Mouse (Mus musculus) ES-Bruce4 (cell line): Measurements from ENCODE around the gene G6pc. TPM values are rescaled to one million over a fixed set of nuclear protein-coding genes. Genes with fewer than 3 reads are reported as not detected.

Experiments used
- H3K27ac ChIP-seq: 2 replicates; pipeline ENCODE4 v1.5.1; 2012; ENCODE audit warnings: low read length, inconsistent platforms; ENCODE audit not compliant: insufficient read depth
- H3K27me3 ChIP-seq: 2 replicates; pipeline ENCODE4 v1.6.1; 2012; ENCODE audit warnings: mild to moderate bottlenecking, low read length, inconsistent platforms; ENCODE audit not compliant: control insufficient read depth, poor library complexity, insufficient read depth, severe bottlenecking
- H3K36me3 ChIP-seq: 2 replicates; pipeline ENCODE4 v1.6.1; 2012; ENCODE audit warnings: inconsistent platforms, mild to moderate bottlenecking, low read length, moderate library complexity; ENCODE audit not compliant: control insufficient read depth, poor library complexity, insufficient read depth, severe bottlenecking
- H3K4me1 ChIP-seq: one replicate; pipeline ENCODE4 v1.8.1; 2011; ENCODE audit warnings: low read length; ENCODE audit not compliant: control insufficient read depth, insufficient read depth
- H3K4me3 ChIP-seq: 2 replicates; pipeline ENCODE4 v1.5.1; 2011; ENCODE audit warnings: low read depth, mild to moderate bottlenecking, low read length
- H3K9ac ChIP-seq: 2 replicates; pipeline ENCODE4 v1.6.1; 2012; ENCODE audit warnings: low read depth, mild to moderate bottlenecking, inconsistent platforms; ENCODE audit not compliant: poor library complexity, severe bottlenecking
- H3K9me3 ChIP-seq: replicated peaks from 2 replicates; pipeline ENCODE4 v1.6.1; 2012; ENCODE audit warnings: mild to moderate bottlenecking, low read length, inconsistent platforms; ENCODE audit not compliant: control insufficient read depth, poor library complexity, insufficient read depth, severe bottlenecking
- CTCF ChIP-seq: IDR thresholded peaks from one replicate; pipeline ENCODE4 v1.8.1; 2011; ENCODE audit warnings: low read depth, low read length
- EP300 ChIP-seq: IDR thresholded peaks from 2 replicates; pipeline ENCODE4 v1.6.1; 2011; ENCODE audit warnings: low read depth, low read length; ENCODE audit not compliant: insufficient read depth
- POLR2A ChIP-seq: IDR thresholded peaks from one replicate; pipeline ENCODE4 v1.8.1; 2011; ENCODE audit warnings: low read length; ENCODE audit not compliant: insufficient read depth
- polyA plus RNA-seq: library from polyadenylated mRNA; stranded (reverse); fragments of >200 nt; gene quantifications from 2 replicates; pipeline ENCODE4 v1.2.4, GENCODE M21; 2011; ENCODE audit warnings: low read depth; ENCODE audit not compliant: missing spikeins, insufficient read depth, insufficient read length

G6pc gene
- polyA plus RNA-seq, 1 experiment: not detected

DNA sequence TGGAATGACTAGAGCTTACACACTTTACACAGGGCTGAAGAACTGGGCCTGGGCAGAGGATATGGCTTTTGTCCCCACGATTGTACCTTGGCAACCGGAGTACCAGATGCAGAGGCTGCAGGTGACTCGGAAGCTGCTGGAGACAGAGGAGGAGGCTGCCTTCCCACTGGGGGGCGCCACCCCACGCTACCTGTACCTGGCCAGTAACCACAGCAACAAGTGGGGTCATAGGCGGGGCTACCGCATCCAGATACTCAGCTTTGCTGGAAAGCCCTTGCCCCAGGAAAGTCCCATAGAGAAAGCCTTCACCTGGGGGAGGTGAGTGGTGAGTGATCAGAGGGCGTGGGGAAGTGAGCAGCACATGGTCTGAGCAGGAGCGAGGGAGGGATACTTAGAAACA is 31.7 kb upstream of the G6pc start:
- TF ChIP-seq POLR2A (no peak), CTCF (peak; percentile 79)
- peak overlapping the region; percentile 14 for H3K4me3 ChIP-seq
- H3K9ac ChIP-seq: no peak overlapping the region
- H3K27ac ChIP-seq: no peak overlapping the region
- H3K9me3 ChIP-seq: no peaks in the 10 kb centered on the region
- H3K36me3 ChIP-seq: no peaks in the 10 kb centered on the region
- H3K27me3 ChIP-seq: no peaks in the 10 kb centered on the region
- peaks cover 3% of the 10 kb centered on the region for H3K4me1 ChIP-seq

DNA sequence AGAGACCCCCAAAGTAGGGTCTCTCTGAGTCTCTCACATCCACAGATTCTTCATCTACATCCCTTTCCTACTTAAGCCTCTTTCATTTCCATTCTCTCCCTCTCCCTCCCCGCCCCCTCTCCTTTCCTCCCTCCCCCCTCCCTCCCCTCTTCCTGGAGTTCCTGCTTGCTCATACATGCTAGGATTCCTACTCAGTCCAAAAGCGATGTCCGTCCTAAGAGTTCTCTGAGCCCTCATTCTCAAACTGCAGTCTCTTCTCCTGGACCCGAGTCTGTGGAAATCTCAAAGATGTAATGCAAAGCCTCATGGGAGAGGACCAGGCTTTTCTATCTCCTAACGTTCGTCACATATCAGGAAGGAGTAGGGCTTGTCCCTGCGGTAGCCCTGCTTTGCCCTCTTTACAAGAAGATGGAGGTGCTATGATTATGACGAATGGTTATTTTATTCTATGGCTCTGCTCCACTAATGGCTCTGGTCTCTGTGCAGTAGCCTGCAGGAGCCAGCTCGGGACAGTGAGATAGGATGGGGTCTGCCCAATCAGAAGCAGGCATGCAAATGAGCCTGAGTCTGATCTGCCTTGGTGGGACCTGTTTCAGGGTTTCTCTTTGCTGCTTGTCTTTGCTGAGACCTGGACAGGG is 29.1 kb upstream of the G6pc start:
- TF ChIP-seq CTCF (no peak), POLR2A (peak; percentile 23)
- no peaks in the 10 kb centered on the region for H3K27me3 ChIP-seq
- H3K36me3 ChIP-seq: no peaks in the 10 kb centered on the region
- H3K27ac ChIP-seq: no peak overlapping the region
- peaks cover 2% of the 10 kb centered on the region for H3K4me1 ChIP-seq
- H3K9ac ChIP-seq: peak overlapping the region; percentile 30
- H3K9me3 ChIP-seq: no peaks in the 10 kb centered on the region
- H3K4me3 ChIP-seq: peak overlapping the region; percentile 71

DNA sequence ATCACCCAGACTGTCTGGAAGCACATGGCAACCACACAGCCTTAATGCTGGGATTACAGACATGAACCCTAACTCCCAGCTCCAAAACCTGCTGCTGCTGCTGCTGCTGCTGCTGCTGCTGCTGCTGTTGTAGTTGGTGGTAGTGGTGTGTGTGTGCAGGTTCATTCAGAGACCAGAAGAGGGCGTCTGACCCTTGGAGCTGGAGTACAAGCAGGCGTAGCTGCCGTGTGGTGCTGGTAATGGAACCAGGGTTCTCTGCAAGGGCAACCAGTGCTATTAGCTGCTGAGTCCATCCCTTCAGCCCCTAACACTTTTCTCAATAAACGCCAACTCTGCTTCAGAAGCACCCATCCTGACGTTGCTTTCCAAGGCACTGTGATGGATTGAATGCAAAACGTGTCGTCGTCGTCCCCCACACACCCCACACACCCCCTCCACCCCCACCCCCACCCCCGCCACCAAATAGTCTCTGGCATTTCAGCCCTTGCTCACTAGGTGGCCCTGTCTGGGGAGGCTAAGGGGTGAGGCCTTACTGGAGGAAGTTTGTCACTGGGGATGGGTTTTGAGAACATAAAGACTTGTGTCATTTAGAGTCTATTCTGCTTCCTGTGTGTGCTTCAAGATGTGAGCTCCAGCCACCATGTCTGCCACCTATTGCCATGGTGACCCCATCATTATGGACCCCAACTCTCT is 20.1 kb upstream of the G6pc start:
- peak overlapping the region; percentile 39 for H3K4me3 ChIP-seq
- 0 out of 2 replicates have a peak, but pooled peaks have one; percentile 12 for TF ChIP-seq EP300
- no peak for TF ChIP-seq POLR2A
- TF ChIP-seq CTCF: peak; percentile 73
- H3K9ac ChIP-seq: no peak overlapping the region
- no peak overlapping the region for H3K27ac ChIP-seq
- no peaks in the 10 kb centered on the region for H3K9me3 ChIP-seq
- H3K36me3 ChIP-seq: no peaks in the 10 kb centered on the region
- no peaks in the 10 kb centered on the region for H3K4me1 ChIP-seq
- H3K27me3 ChIP-seq: no peaks in the 10 kb centered on the region

DNA sequence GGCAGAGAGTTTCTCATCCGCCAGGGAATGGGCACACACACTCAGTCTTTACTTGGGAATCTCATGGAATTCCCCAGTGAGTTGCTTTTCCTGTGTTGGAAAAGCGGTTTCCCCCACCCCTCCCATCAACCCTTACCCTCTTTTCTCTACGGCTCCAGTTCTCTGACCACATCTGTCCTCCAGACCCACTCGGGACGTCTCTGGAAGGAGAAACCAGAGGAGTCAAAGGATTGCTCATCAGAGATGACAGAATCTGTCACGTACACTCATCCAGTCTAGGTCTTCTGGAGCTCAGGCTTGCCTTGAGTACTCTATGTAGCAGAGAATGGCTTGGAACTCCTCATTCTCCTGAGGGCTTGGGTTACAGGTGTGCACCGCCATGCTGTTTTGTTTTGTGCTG is 18.6 kb upstream of the G6pc start:
- no peak overlapping the region for H3K27ac ChIP-seq

DNA sequence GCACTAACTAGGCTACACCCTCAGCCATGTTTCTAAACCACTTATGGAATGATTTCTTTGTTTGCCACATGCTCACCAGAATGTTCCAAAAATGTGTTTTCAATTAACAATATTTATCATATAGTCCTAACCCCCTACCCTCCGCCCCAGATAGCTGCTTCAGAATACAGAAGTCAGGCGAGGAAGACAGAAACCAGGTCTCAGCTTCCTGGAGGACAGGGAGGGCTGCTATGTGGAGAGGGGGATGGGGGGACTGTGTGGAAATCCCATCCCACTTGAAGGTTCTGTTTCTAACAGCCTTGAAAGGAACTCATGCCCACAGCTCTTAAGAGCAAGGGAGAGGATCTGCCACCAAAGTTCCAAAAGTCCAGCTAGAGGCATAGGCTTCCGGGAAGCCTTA is 18.1 kb upstream of the G6pc start:
- TF ChIP-seq CTCF (no peak), EP300 (no peak), POLR2A (no peak)
- Histone ChIP-seq H3K9ac (no peak overlapping the region), H3K4me3 (no peak overlapping the region), H3K9me3 (no peaks in the 10 kb centered on the region), H3K36me3 (no peaks in the 10 kb centered on the region), H3K27me3 (no peaks in the 10 kb centered on the region), H3K27ac (no peak overlapping the region), H3K4me1 (peaks cover 2% of the 10 kb centered on the region)

More for the DNA sequence above, 18.6 kb upstream of the G6pc start:
- Histone ChIP-seq H3K9me3 (no peaks in the 10 kb centered on the region), H3K9ac (peak overlapping the region; percentile 8; the same call in 1 of the 2 replicates), H3K27me3 (no peaks in the 10 kb centered on the region), H3K4me1 (peaks cover 2% of the 10 kb centered on the region), H3K4me3 (no peak overlapping the region), H3K36me3 (no peaks in the 10 kb centered on the region)
- TF ChIP-seq POLR2A (no peak), EP300 (no peak), CTCF (no peak)

DNA sequence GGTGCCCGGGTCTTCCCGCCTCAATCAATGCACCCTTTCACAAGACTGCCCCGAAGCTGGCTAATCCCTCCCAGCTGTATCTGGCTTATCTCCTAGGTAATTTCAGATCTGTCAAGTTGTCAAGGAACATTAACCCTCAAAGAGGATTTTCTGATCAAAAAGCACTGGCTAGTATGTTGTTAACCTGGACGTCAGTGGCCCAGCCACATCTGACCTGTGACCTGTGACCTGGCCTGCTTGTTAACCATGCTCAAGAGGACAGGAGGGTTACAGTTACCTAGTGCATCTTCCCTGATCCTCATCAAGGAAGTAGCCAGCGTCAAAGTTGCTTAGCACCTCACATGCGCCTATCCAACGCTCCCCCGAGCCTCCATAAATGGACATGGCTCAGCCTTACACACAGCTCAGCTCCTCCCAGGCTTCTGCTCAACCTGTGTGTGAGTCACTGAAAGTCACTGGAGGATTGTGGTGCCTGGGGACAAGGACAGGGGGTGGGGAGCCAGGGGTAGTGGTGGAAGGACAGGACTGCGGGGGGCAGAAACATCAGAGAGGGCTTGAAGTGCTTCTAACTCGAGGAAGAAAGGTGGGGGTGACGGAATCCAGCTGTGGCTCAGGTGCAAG is 16.2 kb upstream of the G6pc start:
- no peak overlapping the region for H3K4me3 ChIP-seq
- H3K27ac ChIP-seq: no peak overlapping the region
- H3K9ac ChIP-seq: no peak overlapping the region
- no peaks in the 10 kb centered on the region for H3K27me3 ChIP-seq
- peaks cover 2% of the 10 kb centered on the region for H3K4me1 ChIP-seq
- H3K9me3 ChIP-seq: no peaks in the 10 kb centered on the region
- TF ChIP-seq POLR2A: no peak
- TF ChIP-seq EP300: no peak
- TF ChIP-seq CTCF: no peak
- no peaks in the 10 kb centered on the region for H3K36me3 ChIP-seq
